Mouse (Mus musculus): Measurements from ENCODE around the gene 1700057G04Rik.

The 1700057G04Rik gene

DNA sequence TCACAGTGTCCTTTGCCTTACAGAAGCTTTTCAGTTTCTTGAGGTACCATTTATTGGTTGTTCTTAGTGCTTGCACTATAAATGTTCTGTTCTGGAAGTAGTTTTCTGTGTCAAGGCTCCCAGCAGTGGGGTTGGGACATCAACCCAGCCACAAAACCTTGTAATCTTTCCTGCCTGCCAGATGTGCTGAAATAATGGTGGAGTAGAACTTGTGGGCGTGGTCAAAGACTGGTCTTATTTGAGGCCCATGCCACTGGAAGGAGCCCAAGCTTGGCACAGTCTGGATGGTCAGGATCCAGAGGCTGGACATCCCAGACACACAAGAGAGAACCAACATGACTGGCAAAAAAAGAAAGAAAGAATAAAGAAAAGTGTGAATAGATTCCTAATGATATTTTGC lies 78.2 kb downstream of the 1700057G04Rik start:
- no peak for DNase-seq

- DNase-seq: no peak
Observed at GRCm38 (mm10) chr9:92402628-92403027, 93.5 kb downstream of the 1700057G04Rik start.

All from thymus, postnatal 4 days (tissue).